Mouse (Mus musculus) forebrain, postnatal 0 days (tissue): ENCODE data around the gene Prmt8. TPM values are rescaled to one million over a fixed set of nuclear protein-coding genes. Genes with fewer than 3 reads are reported as not detected.

Source experiments
- ATAC-seq: fragments of 200-750 bp; cut with Nextera tagmentation; 2 replicates; pipeline ENCODE4 v1.8.0; 2017; ENCODE audit warnings: mild to moderate bottlenecking, moderate library complexity
- DNase-seq: peaks from one replicate; pipeline ENCODE4 v3.0.0-alpha.2; 2015
- H3K27ac ChIP-seq: fragments of 300-500 bp; sonication (generic); 2 replicates; pipeline ENCODE4 v1.5.1; 2014; ENCODE audit warnings: low read depth, mild to moderate bottlenecking, antibody characterized with exemption, low read length, moderate library complexity, mixed read lengths
- H3K27me3 ChIP-seq: fragments of 300-500 bp; sonication (generic); 2 replicates; pipeline ENCODE4 v1.6.1; 2014; ENCODE audit warnings: mild to moderate bottlenecking, low read length, mixed read lengths; ENCODE audit not compliant: insufficient read depth
- H3K36me3 ChIP-seq: fragments of 300-500 bp; sonication (generic); 2 replicates; pipeline ENCODE4 v1.6.1; 2014; ENCODE audit warnings: mild to moderate bottlenecking, moderate library complexity; ENCODE audit not compliant: insufficient read depth
- H3K4me1 ChIP-seq: fragments of 300-500 bp; sonication (generic); 2 replicates; pipeline ENCODE4 v1.6.1; 2014; ENCODE audit warnings: antibody characterized with exemption; ENCODE audit not compliant: insufficient read depth
- H3K4me2 ChIP-seq: fragments of 300-500 bp; sonication (generic); 2 replicates; pipeline ENCODE4 v1.6.1; 2014; ENCODE audit warnings: low read depth, mild to moderate bottlenecking, moderate library complexity
- H3K4me3 ChIP-seq: fragments of 300-500 bp; sonication (generic); 2 replicates; pipeline ENCODE4 v1.5.1; 2014; ENCODE audit warnings: low read depth, low read length, mixed read lengths
- H3K9ac ChIP-seq: fragments of 300-500 bp; sonication (generic); 2 replicates; pipeline ENCODE4 v1.6.1; 2014; ENCODE audit warnings: mild to moderate bottlenecking
- H3K9me3 ChIP-seq: fragments of 300-500 bp; sonication (generic); 2 replicates; pipeline ENCODE4 v1.6.1; 2016; ENCODE audit warnings: low read length
- CTCF ChIP-seq: sonication (generic); IDR thresholded peaks from 2 replicates; pipeline ENCODE4 v1.5.1; 2016; ENCODE audit warnings: antibody characterized with exemption, control low read depth, low read depth
- WGBS: fragments of 180-500 bp; shearing (Covaris S2); extraction: QIAGEN DNeasy Blood & Tissue Kit; methylation state at CpG from one replicate; pipeline ENCODE4 v1.1.7; 2014; 5-methylcytosine and 5-hydroxymethylcytosine counted together
- microRNA-seq, 2 experiments: library from miRNA; unstranded; fragments of <30 nt; microRNA quantifications; one replicate each; pipeline ENCODE4; 2016
- polyA plus RNA-seq: library from polyadenylated mRNA; unstranded; fragments of >200 nt; fragmentation: Nextera tagmentation; extraction: Ambion mirVana; gene quantifications from 2 replicates; pipeline ENCODE4 v1.2.1, GENCODE M21; 2015
- total RNA-seq: library from RNA; depleted of rRNA; stranded (reverse); fragments of >200 nt; gene quantifications from 2 replicates; pipeline ENCODE4 v1.2.3, GENCODE M21; 2014; rRNA removed

The Prmt8 gene
- total and polyA plus RNA-seq, 2 experiments from 2014 or later, result 29.9 to 36.4 TPM

DNA sequence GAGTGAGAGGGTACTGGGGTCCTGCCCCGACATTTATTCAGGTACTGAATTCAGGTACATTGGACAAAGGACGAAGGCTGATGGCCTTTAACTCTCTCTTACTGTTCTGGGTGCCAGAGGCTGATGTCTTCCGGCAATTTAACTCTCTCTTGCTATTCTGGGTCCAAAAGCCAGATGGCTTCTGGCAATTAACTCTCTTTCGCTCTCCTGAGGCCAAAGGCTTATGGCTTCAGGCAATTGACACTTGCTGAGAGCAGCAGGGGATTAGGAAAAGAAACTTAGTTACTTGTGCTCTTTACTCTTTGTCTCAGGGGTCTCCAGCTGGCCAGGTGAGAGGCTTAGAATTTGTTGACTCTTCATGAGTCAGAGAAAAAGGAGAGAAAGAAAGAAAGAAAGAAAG, 113.3 kb downstream of the Prmt8 start:
- H3K4me3 ChIP-seq, result no peak overlapping the region
- no peak overlapping the region for H3K4me2 ChIP-seq
- no peaks in the 10 kb centered on the region for H3K4me1 ChIP-seq
- H3K27me3 ChIP-seq, result no peaks in the 10 kb centered on the region
- H3K9ac ChIP-seq, result no peak overlapping the region
- WGBS, result 18% methylated on average over 4 of the region's 4 CpGs
- no peak for TF ChIP-seq CTCF
- no peaks in the 10 kb centered on the region for H3K9me3 ChIP-seq
- ATAC-seq (no peak), DNase-seq (no peak)
- H3K27ac ChIP-seq, result no peak overlapping the region
- no peaks in the 10 kb centered on the region for H3K36me3 ChIP-seq

GRCm38 (mm10) chr6:127641077-127641801, 128.0 kb downstream of the Prmt8 start:
- Histone ChIP-seq H3K4me2 (no peak overlapping the region), H3K9me3 (no peaks in the 10 kb centered on the region), H3K36me3 (no peaks in the 10 kb centered on the region), H3K27ac (no peak overlapping the region), H3K4me1 (no peaks in the 10 kb centered on the region), H3K27me3 (no peaks in the 10 kb centered on the region), H3K9ac (no peak overlapping the region), H3K4me3 (no peak overlapping the region)
- ATAC-seq (no peak), DNase-seq (no peak)
- TF ChIP-seq CTCF, result no peak
- WGBS, result 69% methylated on average over 8 of the region's 8 CpGs

Small RNAs within 50 kb of the gene (microRNA-seq; reads per million reads assigned to microRNA genes)
- 0 reads per million in 2 experiments for gene Mir7233

Other genes starting within 250 kb of the Prmt8 start
- 0.46 and 0.57 TPM in 2 replicates for gene Cracr2a, start 208.1 kb downstream of the Prmt8 start, total RNA-seq
- 0.28 and 0.30 TPM in 2 replicates for gene Cracr2a, start 208.1 kb downstream of the Prmt8 start, polyA plus RNA-seq
- 5.9 and 6.4 TPM in 2 replicates for gene Tspan11, start 118.1 kb upstream of the Prmt8 start, total RNA-seq
- 6.8 and 7.6 TPM in 2 replicates for gene Tspan11, start 118.1 kb upstream of the Prmt8 start, polyA plus RNA-seq